Mouse (Mus musculus): Measurements from ENCODE around the gene Camk1d. TPM values are rescaled to one million over a fixed set of nuclear protein-coding genes. Genes with fewer than 3 reads are reported as not detected.

Gene Camk1d
- polyA plus RNA-seq, 1 experiment, result 14.3 TPM

DNA sequence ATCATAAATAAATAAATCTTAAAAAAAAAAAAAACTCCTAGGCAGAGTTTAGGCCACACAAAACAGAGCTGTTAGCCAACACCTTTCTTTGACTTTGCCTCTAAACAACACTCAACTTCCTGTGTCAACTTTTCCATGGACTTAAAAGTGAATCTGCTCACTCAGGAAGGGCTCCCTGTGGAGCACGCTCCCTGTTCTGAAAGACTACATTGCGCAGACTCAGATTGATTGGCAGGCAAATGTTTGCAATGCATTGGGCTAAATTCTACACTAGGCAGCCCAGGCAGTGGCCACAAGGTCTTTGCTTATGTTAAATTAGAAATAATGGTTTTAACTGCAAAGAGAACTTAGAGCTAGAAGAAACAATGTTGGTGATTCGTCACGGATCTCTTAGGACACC is 45.4 kb downstream of the Camk1d start:
- no peaks in the 10 kb centered on the region for H3K27me3 ChIP-seq (ENCODE audit: control insufficient read depth, insufficient read depth, low read length)
- no peak overlapping the region for H3K4me3 ChIP-seq (ENCODE audit: low read depth, low read length)
- WGBS, result 73% methylated on average over 4 of the region's 4 CpGs

DNA sequence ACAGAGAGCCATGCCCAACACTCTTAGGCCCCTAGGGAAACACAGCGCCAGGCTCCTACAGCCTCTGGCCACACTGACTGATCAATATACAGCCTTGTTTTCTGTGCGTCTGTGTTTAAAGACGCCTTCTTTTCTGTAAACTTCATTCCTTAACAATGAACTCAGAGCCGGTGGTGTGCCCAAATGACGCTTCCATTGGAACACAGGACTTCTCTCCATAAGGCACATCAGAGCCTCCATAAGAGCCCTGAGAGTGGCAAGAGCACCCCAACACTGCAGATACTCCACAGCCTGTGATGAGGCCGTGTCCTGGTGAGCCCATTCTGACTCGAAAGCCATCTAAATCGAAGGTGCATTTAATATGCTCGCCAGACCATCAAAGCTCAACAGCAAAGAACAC is 50.8 kb downstream of the Camk1d start:
- Histone ChIP-seq H3K4me3 (ENCODE audit: low read depth, low read length) (no peak overlapping the region), H3K36me3 (ENCODE audit: control insufficient read depth, insufficient read depth, low read length) (no peaks in the 10 kb centered on the region)
- WGBS, result 94% methylated on average over 9 of the region's 9 CpGs

More for the DNA sequence above, 45.4 kb downstream of the Camk1d start:
- TF ChIP-seq CTCF (IDR thresholded peaks at IDR 0.05; ENCODE audit: extremely low read depth, insufficient read length, insufficient replicate concordance, low read depth, low read length), result no peak
- no peak for TF ChIP-seq POLR2A (IDR thresholded peaks at IDR 0.05; ENCODE audit: low read depth, low read length)
- Histone ChIP-seq H3K27ac (ENCODE audit: insufficient read depth, low read depth, low read length) (no peak overlapping the region), H3K36me3 (ENCODE audit: control insufficient read depth, insufficient read depth, low read length) (no peaks in the 10 kb centered on the region), H3K4me1 (ENCODE audit: control insufficient read depth, insufficient read depth, insufficient read length, low read length) (peaks cover 5% of the 10 kb centered on the region)

DNA sequence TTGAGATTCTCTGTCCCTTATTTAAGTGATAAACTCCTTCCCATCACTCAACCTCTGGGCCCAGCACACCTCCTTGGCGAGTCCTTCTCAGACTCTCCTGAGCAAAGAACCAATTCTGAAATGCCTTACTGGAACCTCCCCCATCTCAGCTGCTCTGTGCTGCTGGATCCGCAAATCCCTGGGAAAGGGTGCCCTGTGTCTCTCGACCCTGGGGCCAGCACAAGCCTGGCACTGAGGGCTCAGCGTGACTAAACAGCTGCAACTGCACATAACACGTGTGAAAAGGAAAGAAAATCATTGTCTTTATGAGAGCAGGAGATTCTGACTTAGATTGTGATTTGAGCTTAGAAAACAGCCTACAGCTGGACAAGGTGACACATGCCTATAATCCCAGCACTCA is 52.4 kb downstream of the Camk1d start:
- no peaks in the 10 kb centered on the region for H3K4me1 ChIP-seq (ENCODE audit: control insufficient read depth, insufficient read depth, insufficient read length, low read length)
- no peak overlapping the region for H3K4me3 ChIP-seq (ENCODE audit: low read depth, low read length)
- no peak for TF ChIP-seq CTCF (IDR thresholded peaks at IDR 0.05; ENCODE audit: extremely low read depth, insufficient read length, insufficient replicate concordance, low read depth, low read length)
- TF ChIP-seq POLR2A (IDR thresholded peaks at IDR 0.05; ENCODE audit: low read depth, low read length), result no peak
- no peaks in the 10 kb centered on the region for H3K27me3 ChIP-seq (ENCODE audit: control insufficient read depth, insufficient read depth, low read length)
- 79% methylated on average over 5 of the region's 5 CpGs for WGBS
- H3K36me3 ChIP-seq (ENCODE audit: control insufficient read depth, insufficient read depth, low read length), result no peaks in the 10 kb centered on the region; the same call in 1 of the 2 replicates
- no peak overlapping the region for H3K27ac ChIP-seq (ENCODE audit: insufficient read depth, low read depth, low read length)

More for the DNA sequence above, 50.8 kb downstream of the Camk1d start:
- H3K27ac ChIP-seq (ENCODE audit: insufficient read depth, low read depth, low read length), result no peak overlapping the region
- no peaks in the 10 kb centered on the region for H3K27me3 ChIP-seq (ENCODE audit: control insufficient read depth, insufficient read depth, low read length)
- TF ChIP-seq CTCF (IDR thresholded peaks at IDR 0.05; ENCODE audit: extremely low read depth, insufficient read length, insufficient replicate concordance, low read depth, low read length), result no peak
- TF ChIP-seq POLR2A (IDR thresholded peaks at IDR 0.05; ENCODE audit: low read depth, low read length), result no peak
- H3K4me1 ChIP-seq (ENCODE audit: control insufficient read depth, insufficient read depth, insufficient read length, low read length), result no peaks in the 10 kb centered on the region

DNA sequence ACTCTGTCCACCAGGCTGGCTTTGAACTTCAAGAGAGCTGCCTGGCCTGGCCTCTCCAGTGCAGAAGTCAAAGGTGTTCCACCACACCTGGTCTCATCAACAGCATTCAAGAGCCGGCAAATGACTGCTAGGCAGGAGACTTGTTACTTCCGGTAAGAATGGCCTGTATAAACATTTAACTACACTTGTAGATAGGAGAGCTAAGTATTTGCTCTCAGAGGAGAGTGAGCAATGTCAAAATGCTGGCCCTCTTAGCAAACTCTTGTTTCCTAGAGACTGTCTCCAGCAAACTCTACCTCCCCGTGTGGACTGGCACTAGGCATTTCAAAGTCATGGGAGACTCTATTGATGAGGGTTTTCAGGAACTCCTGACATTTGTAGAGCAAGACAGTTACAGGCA is 56.3 kb downstream of the Camk1d start:
- no peak overlapping the region for H3K4me3 ChIP-seq (ENCODE audit: low read depth, low read length)
- no peak for TF ChIP-seq CTCF (IDR thresholded peaks at IDR 0.05; ENCODE audit: extremely low read depth, insufficient read length, insufficient replicate concordance, low read depth, low read length)
- TF ChIP-seq POLR2A (IDR thresholded peaks at IDR 0.05; ENCODE audit: low read depth, low read length), result no peak
- H3K27me3 ChIP-seq (ENCODE audit: control insufficient read depth, insufficient read depth, low read length), result no peaks in the 10 kb centered on the region
- H3K27ac ChIP-seq (ENCODE audit: insufficient read depth, low read depth, low read length), result no peak overlapping the region
- H3K36me3 ChIP-seq (ENCODE audit: control insufficient read depth, insufficient read depth, low read length), result no peaks in the 10 kb centered on the region; the same call in 1 of the 2 replicates
- no peaks in the 10 kb centered on the region for H3K4me1 ChIP-seq (ENCODE audit: control insufficient read depth, insufficient read depth, insufficient read length, low read length)
- 29% methylated on average over 3 of the region's 3 CpGs for WGBS

DNA sequence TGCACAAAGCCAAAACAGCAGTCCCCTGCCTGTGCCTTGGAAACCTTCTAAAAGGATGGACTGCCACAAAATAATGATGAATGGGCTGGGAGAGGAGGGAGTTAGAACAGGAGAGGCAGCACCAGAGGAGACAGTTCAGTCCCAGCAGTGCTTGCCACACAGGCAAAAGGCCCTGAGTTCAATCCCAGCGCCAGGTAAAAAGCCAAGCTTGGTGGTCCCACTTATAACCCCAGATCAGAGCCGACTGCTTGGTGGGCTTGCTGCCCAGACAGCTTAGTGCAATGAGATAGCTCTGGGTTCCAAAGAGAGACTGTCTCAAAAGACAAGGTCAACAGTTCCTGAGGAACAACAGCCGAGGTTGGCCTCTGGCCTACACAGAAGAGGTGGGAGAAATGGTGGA is 58.0 kb downstream of the Camk1d start:
- H3K36me3 ChIP-seq (ENCODE audit: control insufficient read depth, insufficient read depth, low read length), result no peaks in the 10 kb centered on the region; the same call in 1 of the 2 replicates
- WGBS, result 89% methylated on average over 3 of the region's 3 CpGs
- TF ChIP-seq POLR2A (IDR thresholded peaks at IDR 0.05; ENCODE audit: low read depth, low read length), result no peak
- no peak for TF ChIP-seq CTCF (IDR thresholded peaks at IDR 0.05; ENCODE audit: extremely low read depth, insufficient read length, insufficient replicate concordance, low read depth, low read length)
- no peak overlapping the region for H3K27ac ChIP-seq (ENCODE audit: insufficient read depth, low read depth, low read length)
- H3K27me3 ChIP-seq (ENCODE audit: control insufficient read depth, insufficient read depth, low read length), result no peaks in the 10 kb centered on the region
- H3K4me1 ChIP-seq (ENCODE audit: control insufficient read depth, insufficient read depth, insufficient read length, low read length), result no peaks in the 10 kb centered on the region
- no peak overlapping the region for H3K4me3 ChIP-seq (ENCODE audit: low read depth, low read length)

DNA sequence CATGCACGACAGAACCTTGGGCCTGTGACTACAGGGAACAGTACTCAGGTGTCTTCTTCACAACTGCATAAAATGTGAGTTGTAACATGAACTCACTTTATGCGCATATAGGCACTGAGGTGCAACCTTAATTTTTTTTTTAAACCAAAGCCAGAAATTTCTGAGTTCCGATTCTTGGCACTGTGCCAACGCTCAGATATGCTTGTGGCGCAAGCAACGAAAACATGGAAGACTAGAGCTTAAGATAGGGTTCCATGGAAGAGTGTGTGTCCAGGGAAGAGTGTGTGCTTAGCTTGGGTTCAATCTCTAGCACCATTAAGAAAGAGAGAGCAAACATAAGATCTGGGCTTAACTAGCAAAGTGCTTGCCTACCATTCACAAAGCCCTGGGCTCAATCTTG is 62.2 kb downstream of the Camk1d start:
- Histone ChIP-seq H3K27ac (ENCODE audit: insufficient read depth, low read depth, low read length) (no peak overlapping the region), H3K4me1 (ENCODE audit: control insufficient read depth, insufficient read depth, insufficient read length, low read length) (no peaks in the 10 kb centered on the region), H3K27me3 (ENCODE audit: control insufficient read depth, insufficient read depth, low read length) (no peaks in the 10 kb centered on the region), H3K36me3 (ENCODE audit: control insufficient read depth, insufficient read depth, low read length) (no peaks in the 10 kb centered on the region), H3K4me3 (ENCODE audit: low read depth, low read length) (no peak overlapping the region)
- 71% methylated on average over 6 of the region's 6 CpGs for WGBS
- no peak for TF ChIP-seq POLR2A (IDR thresholded peaks at IDR 0.05; ENCODE audit: low read depth, low read length)
- no peak for TF ChIP-seq CTCF (IDR thresholded peaks at IDR 0.05; ENCODE audit: extremely low read depth, insufficient read length, insufficient replicate concordance, low read depth, low read length)

DNA sequence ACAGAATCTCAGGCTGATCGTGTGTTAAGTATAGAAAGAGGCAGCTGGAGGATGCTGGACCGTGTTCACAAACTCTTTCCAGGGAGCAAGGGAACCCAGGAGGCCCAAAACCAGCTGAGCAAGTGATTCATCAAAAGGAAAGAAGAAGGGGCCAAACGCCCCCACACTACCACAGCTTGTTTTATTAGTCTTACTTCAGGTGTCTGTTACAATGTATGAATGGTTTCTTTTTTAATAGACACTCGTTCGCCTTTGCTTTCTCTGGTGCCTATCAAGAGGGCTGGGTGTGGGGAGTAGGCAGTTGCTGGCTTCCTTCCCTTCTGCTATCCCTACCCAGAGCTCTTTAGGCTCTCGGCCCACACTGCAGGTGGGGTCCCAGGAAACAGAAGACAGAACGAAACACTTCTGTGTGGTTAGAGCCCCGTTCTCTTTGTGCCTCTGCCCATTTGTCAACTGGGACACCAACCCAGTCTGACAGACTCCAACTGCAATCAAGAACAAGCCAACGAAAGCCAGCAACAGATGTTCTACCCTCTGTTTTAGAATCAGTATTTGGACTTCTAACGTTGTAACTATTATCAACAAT is 62.9 kb downstream of the Camk1d start:
- Histone ChIP-seq H3K4me3 (ENCODE audit: low read depth, low read length) (no peak overlapping the region), H3K4me1 (ENCODE audit: control insufficient read depth, insufficient read depth, insufficient read length, low read length) (no peaks in the 10 kb centered on the region), H3K36me3 (ENCODE audit: control insufficient read depth, insufficient read depth, low read length) (no peaks in the 10 kb centered on the region), H3K27me3 (ENCODE audit: control insufficient read depth, insufficient read depth, low read length) (no peaks in the 10 kb centered on the region), H3K27ac (ENCODE audit: insufficient read depth, low read depth, low read length) (no peak overlapping the region)
- TF ChIP-seq POLR2A (IDR thresholded peaks at IDR 0.05; ENCODE audit: low read depth, low read length) (no peak), CTCF (IDR thresholded peaks at IDR 0.05; ENCODE audit: extremely low read depth, insufficient read length, insufficient replicate concordance, low read depth, low read length) (no peak)
- WGBS, result 76% methylated on average over 10 of the region's 10 CpGs

All from small intestine, adult 2 months (tissue).